In genomic region chr4:141618565-141619243, GRCm38 (mm10) we compare ENCODE assay signal across 8 mouse cellular contexts. TPM values are rescaled to one million over a fixed set of nuclear protein-coding genes. Genes with fewer than 3 reads are reported as not detected.
A peak's percentile ranks its signal among the peaks of the same experiment; 100 is the strongest.
DNase-seq lines count a peak whose midpoint lies in the region; ATAC-seq and TF ChIP-seq lines count a peak whose summit lies in the region.

TSS of gene Tmem82 (minus strand) at chr4:141618633.

- H3K9ac ChIP-seq in intestine, postnatal 0 days (ENCODE audit: low read depth, low read length): peak within 1 kb of the TSS; percentile 66
- H3K9ac ChIP-seq in lung, embryonic 16.5 days (ENCODE audit: low read length): peak within 1 kb of the TSS; percentile 58

- H3K27me3 ChIP-seq in intestine, postnatal 0 days (replicated peaks; ENCODE audit: control insufficient read depth, insufficient read depth, low read length): no peaks in the 10 kb centered on the region
- H3K27me3 ChIP-seq in lung, embryonic 16.5 days (ENCODE audit: control insufficient read depth, insufficient read depth, low read depth, low read length): no peaks in the 10 kb centered on the region

- H3K9me3 ChIP-seq in intestine, postnatal 0 days (ENCODE audit: control insufficient read depth): no peaks in the 10 kb centered on the region
- no peaks in the 10 kb centered on the region for H3K9me3 ChIP-seq in lung, embryonic 16.5 days (ENCODE audit: control insufficient read depth, low read length)

- H3K4me2 ChIP-seq in intestine, postnatal 0 days (replicated peaks; ENCODE audit: low read depth): peak within 1 kb of the TSS; percentile 87
- H3K4me2 ChIP-seq in lung, embryonic 16.5 days (ENCODE audit: low read depth, low read length): peak within 1 kb of the TSS; percentile 69

- H3K27ac ChIP-seq in intestine, postnatal 0 days (ENCODE audit: low read depth, low read length): peak within 1 kb of the TSS; percentile 93
- no peak within 1 kb of the TSS for H3K27ac ChIP-seq in lung, embryonic 16.5 days (ENCODE audit: low read length)
- no peak within 1 kb of the TSS for H3K27ac ChIP-seq in olfactory bulb, adult 2 months (ENCODE audit: insufficient read depth, low read depth, low read length)

- ATAC-seq in intestine, postnatal 0 days: 0 out of 2 replicates have a peak, but pooled peaks have one; percentile 19
- ATAC-seq in lung, embryonic 16.5 days (ENCODE audit: low read depth): peak; percentile 34; the same call in 1 of the 2 replicates

- WGBS in intestine, postnatal 0 days: 21% methylated on average over 20 of the region's 20 CpGs
- 25% methylated on average over 19 of the region's 20 CpGs for WGBS in lung, embryonic 16.5 days
- 32% methylated on average over 20 of the region's 20 CpGs for WGBS in olfactory bulb, adult 2 months

- peaks cover 7% of the 10 kb centered on the region; the same call in 1 of the 2 replicates for H3K36me3 ChIP-seq in intestine, postnatal 0 days (ENCODE audit: control insufficient read depth, insufficient read depth)
- no peaks in the 10 kb centered on the region for H3K36me3 ChIP-seq in lung, embryonic 16.5 days (ENCODE audit: control insufficient read depth, insufficient read depth, low read length)

- H3K4me1 ChIP-seq in intestine, postnatal 0 days (replicated peaks; ENCODE audit: control insufficient read depth, insufficient read depth, low read length): 0 out of 2 replicates have a peak, but pooled peaks cover 4% of the 10 kb centered on the region
- peaks cover 17% of the 10 kb centered on the region for H3K4me1 ChIP-seq in lung, embryonic 16.5 days (replicated peaks; ENCODE audit: control insufficient read depth, insufficient read depth, low read length)
- H3K4me1 ChIP-seq in olfactory bulb, adult 2 months (ENCODE audit: control insufficient read depth, insufficient read depth, low read length): peaks cover 17% of the 10 kb centered on the region

- peak; percentile 77 to 78 for DNase-seq in B cell, adult 2 months
- peak; percentile 71 for DNase-seq in ES-CJ7 (ENCODE audit: low read depth, low spot score)
- DNase-seq in cerebellum, postnatal 10 days: peak; percentile 83 to 84
- DNase-seq in heart, adult 11 months: peak; percentile 97
- no peak for DNase-seq in frontal cortex, postnatal 14 days (ENCODE audit: low spot score in 2 of 2)

- TF ChIP-seq CTCF in intestine, postnatal 0 days (IDR thresholded peaks at IDR 0.05; ENCODE audit: low read depth): peak; percentile 78
- peak; percentile 43 for TF ChIP-seq CTCF in olfactory bulb, adult 2 months (IDR thresholded peaks at IDR 0.05; ENCODE audit: insufficient read depth, low read depth, low read length)

- TF ChIP-seq POLR2A in olfactory bulb, adult 2 months (IDR thresholded peaks at IDR 0.05; ENCODE audit: insufficient read depth, low read depth, low read length): no peak

- peak within 1 kb of the TSS; percentile 57 for H3K4me3 ChIP-seq in intestine, postnatal 0 days (ENCODE audit: low read depth, low read length)
- peak within 1 kb of the TSS; percentile 38 for H3K4me3 ChIP-seq in lung, embryonic 16.5 days (ENCODE audit: low read length)
- no peak within 1 kb of the TSS for H3K4me3 ChIP-seq in olfactory bulb, adult 2 months (ENCODE audit: insufficient read depth, low read depth, low read length)

RNA-seq across cellular contexts. Expression of gene Tmem82, which starts in this region (rescaled TPM):
- polyA plus RNA-seq in intestine, postnatal 0 days (2015; fragmentation: Nextera tagmentation; extraction: Ambion mirVana): 42.0 and 45.7 TPM in 2 replicates
- polyA plus RNA-seq in lung, embryonic 16.5 days (2015; fragmentation: Nextera tagmentation; extraction: Ambion mirVana): 0.99 and 1.1 TPM in 2 replicates
- not detected in 2 replicates for polyA plus RNA-seq in olfactory bulb, adult 2 months (2012; ENCODE audit: insufficient read depth, insufficient read length, low replicate concordance, missing spikeins)

Comparison
In these comparisons a context has a peak if more than half of its experiments do, and no peak if none do; other contexts are left out.
1. RNA of gene Tmem82 (polyA plus RNA-seq): 42.0 to 45.7 TPM in intestine, postnatal 0 days; 0.99 to 1.1 TPM in lung, embryonic 16.5 days and not detected in olfactory bulb, adult 2 months; every median in the first group is over 10 times any median in the second.
2. DNase-seq: peak in B cell, adult 2 months (2 of 2), ES-CJ7 (single experiment), cerebellum, postnatal 10 days (2 of 2) and heart, adult 11 months (single experiment); none in frontal cortex, postnatal 14 days (0 of 2).